Mouse (Mus musculus): ENCODE data around the gene Cav1.

DNA sequence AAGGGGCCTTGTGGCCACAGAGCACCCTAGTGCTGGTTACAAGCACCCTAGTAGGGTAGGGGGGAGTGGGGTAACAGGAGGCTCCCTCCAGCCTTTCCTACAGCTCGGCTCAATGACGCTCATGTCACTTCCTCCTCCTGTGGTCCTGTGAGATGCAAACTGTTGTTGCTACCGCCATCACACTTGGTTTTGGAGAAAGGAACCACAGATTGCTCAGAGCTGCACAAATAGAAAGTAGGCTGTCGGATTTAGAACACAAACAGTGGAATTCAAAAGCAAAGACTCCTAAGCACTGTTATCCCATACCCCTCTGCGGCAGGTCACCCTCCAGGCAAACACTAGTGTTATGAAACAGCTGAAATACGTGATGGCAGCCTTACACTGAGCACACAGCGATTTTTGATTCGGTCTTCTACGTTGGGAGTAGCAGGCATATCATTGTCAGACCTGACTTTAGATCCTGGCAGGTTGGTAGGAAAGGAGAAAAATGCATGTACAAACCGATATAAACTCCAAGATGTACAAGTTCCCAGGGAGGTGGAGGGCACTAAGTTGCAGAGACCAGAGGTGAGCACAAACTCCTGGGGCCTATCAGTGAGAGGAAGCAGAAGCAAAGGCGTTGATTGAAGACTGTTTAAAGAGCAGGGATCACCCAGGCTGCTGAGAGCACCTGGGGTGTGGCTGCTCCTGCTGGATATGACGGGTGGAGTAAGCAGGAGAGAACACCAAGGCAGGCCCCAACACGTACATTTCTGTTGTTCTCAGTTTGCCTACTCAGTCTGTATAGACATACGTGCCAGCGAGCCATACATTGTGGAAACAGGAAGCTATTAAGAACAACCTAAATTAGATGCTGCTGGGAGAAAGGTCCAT, 10.4 kb downstream of the Cav1 start:
- TF ChIP-seq CTCF (IDR thresholded peaks at IDR 0.05; ENCODE audit: borderline replicate concordance, extremely low read depth, insufficient read depth, insufficient read length) (no peak), POLR2A (IDR thresholded peaks at IDR 0.05; ENCODE audit: borderline replicate concordance, extremely low read depth, insufficient read depth, insufficient read length, poor library complexity, severe bottlenecking) (no peak)

Measured in brain, embryonic 14.5 days (tissue).